Mouse (Mus musculus): ENCODE results near the gene Slc24a4. TPM values are rescaled to one million over a fixed set of nuclear protein-coding genes. Genes with fewer than 3 reads are reported as not detected.

Slc24a4 gene
- 0.18 and 0.19 TPM in 2 replicates for polyA plus RNA-seq (2012; rRNA removed)

DNA sequence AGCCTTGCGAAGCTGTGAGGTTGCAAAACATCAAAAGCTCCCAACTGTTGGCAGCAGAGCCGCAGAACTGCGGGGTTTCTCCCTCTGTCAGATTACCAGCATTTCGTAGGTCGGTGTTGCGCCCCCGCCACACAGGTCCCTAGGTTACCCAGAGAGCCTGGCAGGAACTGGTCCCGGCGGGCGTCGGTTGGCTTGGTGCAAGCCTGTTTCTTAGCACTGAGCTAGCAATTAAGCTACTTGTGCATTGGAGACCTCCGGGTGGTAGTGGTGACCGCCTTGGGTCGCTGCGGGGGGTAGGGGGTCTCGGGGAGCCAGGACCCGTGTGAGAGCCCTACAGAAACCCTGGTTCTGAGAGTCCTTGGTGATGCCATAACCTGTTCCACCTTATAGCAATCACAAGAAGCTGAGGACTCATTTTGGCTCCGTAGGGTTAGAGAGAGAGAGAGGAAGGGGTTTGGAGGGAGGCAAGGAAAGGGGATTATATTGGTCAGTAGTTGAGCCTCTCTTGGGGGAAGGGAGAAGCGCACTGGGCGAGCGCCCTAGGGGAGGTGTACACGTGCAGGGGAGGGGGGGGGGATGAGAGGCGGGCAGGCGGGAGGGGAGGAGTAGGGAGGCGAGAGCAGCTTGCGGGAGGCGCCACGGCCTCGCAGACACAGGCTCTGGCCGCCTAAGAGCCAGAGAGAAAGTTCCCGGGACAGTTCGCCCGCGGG is at the start of gene Slc24a4:
Slc24a4 (plus strand) TSS at position 653 of the 710 bp plus-strand sequence.

DNA sequence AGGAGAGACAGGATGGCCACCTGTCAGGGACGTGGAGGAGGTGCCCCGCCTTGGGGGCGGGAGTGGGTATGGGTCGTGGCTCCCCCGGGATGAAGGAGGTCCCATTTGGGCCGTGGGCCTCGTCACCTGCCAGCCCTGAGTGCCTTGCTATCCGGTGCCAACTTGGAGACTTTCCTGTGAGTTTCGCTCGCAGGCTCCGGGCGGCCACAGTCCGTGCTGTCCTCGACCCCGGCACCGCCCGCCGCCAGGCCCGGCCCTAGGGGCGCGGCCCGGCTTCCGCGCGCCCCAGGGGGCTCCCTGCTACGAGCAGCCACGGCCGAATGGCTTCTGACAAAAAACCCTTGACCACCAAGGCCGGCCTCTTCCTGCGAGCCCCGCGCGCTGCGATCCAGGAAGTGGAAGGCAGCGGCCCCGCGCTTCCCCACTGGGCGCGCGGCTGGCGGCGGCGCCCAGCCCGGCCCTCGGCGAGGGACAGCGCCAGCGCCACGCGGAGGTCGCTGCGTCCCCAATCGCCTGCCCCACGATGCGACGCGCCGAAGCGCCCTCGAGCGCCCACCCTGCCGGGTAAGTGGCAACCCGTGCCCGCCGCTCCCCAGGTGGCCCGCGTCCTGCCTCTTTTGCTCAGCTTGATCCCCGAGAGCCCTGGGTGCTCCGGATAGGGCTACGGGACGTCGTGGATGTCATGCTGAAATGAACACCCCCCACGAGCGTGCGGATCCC is 154.4 kb downstream of the Slc24a4 start, which contains the start of gene Rin3:
Rin3 (plus strand) TSS at position 286 of the 720 bp plus-strand sequence.

Other genes with a start within 250 kb of the Slc24a4 start
- gene Trip11, start 215.5 kb upstream of the Slc24a4 start, polyA plus RNA-seq (2012; rRNA removed): 2.6 and 3.0 TPM in 2 replicates
- gene Atxn3, start 170.5 kb upstream of the Slc24a4 start, polyA plus RNA-seq (2012; rRNA removed): 4.6 and 4.9 TPM in 2 replicates
- gene Cpsf2, start 152.7 kb upstream of the Slc24a4 start, polyA plus RNA-seq (2012; rRNA removed): 6.2 and 6.5 TPM in 2 replicates
- gene Rin3, start 154.3 kb downstream of the Slc24a4 start, polyA plus RNA-seq (2012; rRNA removed): 3.7 and 5.1 TPM in 2 replicates